Mouse (Mus musculus) neutrophil, adult 59 days (primary cell): Measurements from ENCODE around the gene Zhx3. TPM values are rescaled to one million over a fixed set of nuclear protein-coding genes. Genes with fewer than 3 reads are reported as not detected.

Experiments used
- total RNA-seq, 2 experiments: library from RNA; stranded (reverse); gene quantifications; 1 replicate in 1 of 2; 2 replicates in 1 of 2; pipeline ENCODE4 v1.2.4; 2023

Gene Zhx3
- 1 to 10 TPM; 5.6 to 7.7 TPM for total RNA-seq

GRCm38 (mm10) chr2:160872890-160873382, at the start of gene Zhx3:
Gene Zhx3, minus strand, starts transcription at chr2:160872998.

GRCm38 (mm10) chr2:160912231-160912671, 39.5 kb upstream of the Zhx3 start, which contains the start of gene Emilin3:
Gene Emilin3, minus strand, starts transcription at chr2:160912328.

GRCm38 (mm10) chr2:160880453-160881195, 7.8 kb upstream of the Zhx3 start, which contains the start of gene Lpin3:
Gene Lpin3, plus strand, starts transcription at chr2:160880670.

GRCm38 (mm10) chr2:160731117-160731838, 141.5 kb downstream of the Zhx3 start, which contains the start of gene Plcg1:
Gene Plcg1, plus strand, starts transcription at chr2:160731300.

Other genes with a start within 250 kb of the Zhx3 start
- gene Top1, start 227.1 kb downstream of the Zhx3 start, total RNA-seq = 100 to 1,000 TPM; 150 to 152 TPM
- 10 to 100 TPM in 1 of 2 experiments, 1 to 10 TPM in 1; 4.2 to 11.9 TPM for gene Plcg1, start 141.7 kb downstream of the Zhx3 start, total RNA-seq
- not detected for gene Lpin3, start 7.7 kb upstream of the Zhx3 start, total RNA-seq
- not detected for gene Emilin3, start 39.3 kb upstream of the Zhx3 start, total RNA-seq
- gene Chd6, start 236.1 kb upstream of the Zhx3 start, total RNA-seq = 10 to 100 TPM; 26.9 to 29.6 TPM